Mouse (Mus musculus): ENCODE results near the gene Lypla2. TPM values are rescaled to one million over a fixed set of nuclear protein-coding genes. Genes with fewer than 3 reads are reported as not detected.
A peak's percentile ranks its signal among the peaks of the same experiment; 100 is the strongest.

Lypla2 gene
- polyA plus RNA-seq, 1 experiment from 2014 or later = 124 TPM

GRCm38 (mm10) chr4:135961709-135962108 is 10.7 kb downstream of the Lypla2 start:
- WGBS = 85% methylated on average over 5 of the region's 5 CpGs
- ATAC-seq (ENCODE audit: insufficient number of reproducible peaks, insufficient read depth, low FRiP score, low TSS enrichment) = no peak
- peaks cover 47% of the 10 kb centered on the region for H3K36me3 ChIP-seq
- no peak overlapping the region for H3K4me2 ChIP-seq (replicated peaks)
- H3K4me3 ChIP-seq = no peak overlapping the region
- no peak overlapping the region for H3K9ac ChIP-seq
- H3K27ac ChIP-seq = no peak overlapping the region
- peaks cover 12% of the 10 kb centered on the region for H3K4me1 ChIP-seq
- no peaks in the 10 kb centered on the region for H3K27me3 ChIP-seq
- H3K9me3 ChIP-seq = no peaks in the 10 kb centered on the region

GRCm38 (mm10) chr4:135960717-135961116 is 11.7 kb downstream of the Lypla2 start:
- 22% methylated on average over 5 of the region's 5 CpGs for WGBS
- peaks cover 46% of the 10 kb centered on the region for H3K36me3 ChIP-seq
- ATAC-seq (ENCODE audit: insufficient number of reproducible peaks, insufficient read depth, low FRiP score, low TSS enrichment) = no peak

GRCm38 (mm10) chr4:135958354-135958753 is 14.1 kb downstream of the Lypla2 start:
- Histone ChIP-seq H3K4me2 (replicated peaks) (no peak overlapping the region), H3K27ac (no peak overlapping the region), H3K36me3 (peaks cover 55% of the 10 kb centered on the region)

More at GRCm38 (mm10) chr4:135960717-135961116, 11.7 kb downstream of the Lypla2 start:
- Histone ChIP-seq H3K9me3 (no peaks in the 10 kb centered on the region), H3K4me1 (peaks cover 12% of the 10 kb centered on the region), H3K4me3 (no peak overlapping the region), H3K27ac (no peak overlapping the region), H3K27me3 (no peaks in the 10 kb centered on the region), H3K9ac (no peak overlapping the region), H3K4me2 (replicated peaks) (no peak overlapping the region)

GRCm38 (mm10) chr4:135955886-135956285 is 16.5 kb downstream of the Lypla2 start:
- Histone ChIP-seq H3K4me3 (no peak overlapping the region), H3K27me3 (no peaks in the 10 kb centered on the region), H3K4me2 (replicated peaks) (no peak overlapping the region), H3K9ac (no peak overlapping the region), H3K27ac (no peak overlapping the region), H3K36me3 (peaks cover 68% of the 10 kb centered on the region), H3K4me1 (no peaks in the 10 kb centered on the region), H3K9me3 (no peaks in the 10 kb centered on the region)
- ATAC-seq (ENCODE audit: insufficient number of reproducible peaks, insufficient read depth, low FRiP score, low TSS enrichment) = no peak
- WGBS = 81% methylated on average over 9 of the region's 9 CpGs

More at GRCm38 (mm10) chr4:135958354-135958753, 14.1 kb downstream of the Lypla2 start:
- Histone ChIP-seq H3K9me3 (no peaks in the 10 kb centered on the region), H3K9ac (no peak overlapping the region), H3K27me3 (no peaks in the 10 kb centered on the region), H3K4me3 (no peak overlapping the region), H3K4me1 (no peaks in the 10 kb centered on the region)
- ATAC-seq (ENCODE audit: insufficient number of reproducible peaks, insufficient read depth, low FRiP score, low TSS enrichment) = no peak
- WGBS = 58% methylated on average over 8 of the region's 8 CpGs

DNA sequence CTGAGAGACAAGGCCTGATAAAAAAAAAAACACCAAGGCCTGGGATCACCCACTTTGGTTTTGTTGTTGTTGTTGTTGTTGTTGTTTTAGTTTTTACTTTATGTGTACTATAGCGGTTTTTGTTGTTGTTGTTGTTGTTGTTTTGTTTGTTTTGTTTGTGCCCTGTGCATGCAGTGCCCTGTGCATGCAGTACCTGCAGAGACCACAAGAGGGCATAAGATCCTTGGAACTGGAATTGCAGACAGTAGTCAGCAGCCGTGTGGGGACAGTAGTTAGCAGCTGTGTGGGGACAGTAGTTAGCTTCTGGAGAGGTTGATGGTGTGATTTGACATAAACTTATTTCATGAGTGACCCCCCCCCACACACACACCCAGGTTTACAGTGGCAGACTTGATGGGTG is 18.2 kb downstream of the Lypla2 start:
- Histone ChIP-seq H3K36me3 (peaks cover 60% of the 10 kb centered on the region), H3K9ac (no peak overlapping the region), H3K27me3 (no peaks in the 10 kb centered on the region), H3K4me3 (no peak overlapping the region), H3K4me1 (no peaks in the 10 kb centered on the region), H3K4me2 (replicated peaks) (no peak overlapping the region), H3K27ac (no peak overlapping the region), H3K9me3 (no peaks in the 10 kb centered on the region)
- ATAC-seq (ENCODE audit: insufficient number of reproducible peaks, insufficient read depth, low FRiP score, low TSS enrichment) = no peak
- 14% methylated on average over 2 of the region's 2 CpGs for WGBS

DNA sequence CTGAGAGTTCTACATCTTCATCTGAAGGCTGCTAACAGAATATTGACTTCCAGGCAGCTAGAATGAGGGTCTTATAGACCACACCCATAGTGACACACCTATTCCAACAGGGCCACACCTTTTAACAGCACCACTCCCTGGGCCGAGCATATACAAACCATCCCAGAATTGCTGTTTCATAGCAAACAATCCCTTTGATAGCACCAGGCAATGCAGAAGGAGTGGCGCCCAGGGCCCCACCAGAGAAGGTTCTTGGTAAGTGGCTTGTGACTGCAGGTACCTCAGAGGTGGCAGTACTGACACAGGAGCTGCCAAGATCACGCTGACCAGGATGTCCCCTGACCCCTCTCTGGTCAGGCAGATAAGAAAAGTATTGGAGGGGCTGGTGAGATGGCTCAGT is 19.2 kb downstream of the Lypla2 start:
- WGBS = 93% methylated on average over 3 of the region's 3 CpGs

GRCm38 (mm10) chr4:135951505-135951904 is 20.9 kb downstream of the Lypla2 start:
- Histone ChIP-seq H3K27me3 (no peaks in the 10 kb centered on the region), H3K27ac (no peak overlapping the region), H3K4me3 (no peak overlapping the region), H3K36me3 (peaks cover 41% of the 10 kb centered on the region), H3K4me1 (no peaks in the 10 kb centered on the region), H3K4me2 (replicated peaks) (no peak overlapping the region), H3K9ac (no peak overlapping the region), H3K9me3 (no peaks in the 10 kb centered on the region)
- ATAC-seq (ENCODE audit: insufficient number of reproducible peaks, insufficient read depth, low FRiP score, low TSS enrichment) = no peak
- WGBS = 95% methylated on average over 3 of the region's 3 CpGs

More for the DNA sequence above, 19.2 kb downstream of the Lypla2 start:
- Histone ChIP-seq H3K4me1 (no peaks in the 10 kb centered on the region), H3K27me3 (no peaks in the 10 kb centered on the region), H3K36me3 (peaks cover 52% of the 10 kb centered on the region), H3K9me3 (no peaks in the 10 kb centered on the region), H3K27ac (no peak overlapping the region), H3K9ac (no peak overlapping the region), H3K4me2 (replicated peaks) (no peak overlapping the region), H3K4me3 (no peak overlapping the region)
- no peak for ATAC-seq (ENCODE audit: insufficient number of reproducible peaks, insufficient read depth, low FRiP score, low TSS enrichment)

DNA sequence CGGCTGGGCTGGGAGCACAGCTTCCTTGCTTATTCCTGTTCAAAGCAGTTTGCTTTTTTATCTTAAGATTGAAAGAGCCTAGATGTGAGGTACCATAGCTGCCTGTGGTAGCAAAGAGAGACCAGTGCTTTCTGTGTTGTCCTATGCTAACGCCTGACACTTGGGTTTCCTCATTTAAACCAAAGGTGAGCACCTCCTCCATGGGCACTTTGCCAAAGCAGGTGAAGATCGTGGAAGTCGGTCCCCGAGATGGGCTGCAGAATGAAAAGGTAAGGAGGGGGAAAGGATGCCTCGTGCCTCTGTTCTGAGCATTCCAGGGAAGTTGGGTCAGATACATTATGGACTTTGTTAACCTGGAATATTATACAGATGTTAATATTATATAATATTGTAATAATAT is 22.1 kb downstream of the Lypla2 start:
- no peak overlapping the region for H3K27ac ChIP-seq
- no peaks in the 10 kb centered on the region for H3K9me3 ChIP-seq
- no peak for ATAC-seq (ENCODE audit: insufficient number of reproducible peaks, insufficient read depth, low FRiP score, low TSS enrichment)
- peaks cover 34% of the 10 kb centered on the region; the same call in 1 of the 2 replicates for H3K36me3 ChIP-seq
- H3K4me2 ChIP-seq (replicated peaks) = no peak overlapping the region
- WGBS = 87% methylated on average over 6 of the region's 6 CpGs
- H3K4me3 ChIP-seq = no peak overlapping the region
- no peak overlapping the region for H3K9ac ChIP-seq
- no peaks in the 10 kb centered on the region for H3K27me3 ChIP-seq
- peaks cover 6% of the 10 kb centered on the region; the same call in 1 of the 2 replicates for H3K4me1 ChIP-seq

DNA sequence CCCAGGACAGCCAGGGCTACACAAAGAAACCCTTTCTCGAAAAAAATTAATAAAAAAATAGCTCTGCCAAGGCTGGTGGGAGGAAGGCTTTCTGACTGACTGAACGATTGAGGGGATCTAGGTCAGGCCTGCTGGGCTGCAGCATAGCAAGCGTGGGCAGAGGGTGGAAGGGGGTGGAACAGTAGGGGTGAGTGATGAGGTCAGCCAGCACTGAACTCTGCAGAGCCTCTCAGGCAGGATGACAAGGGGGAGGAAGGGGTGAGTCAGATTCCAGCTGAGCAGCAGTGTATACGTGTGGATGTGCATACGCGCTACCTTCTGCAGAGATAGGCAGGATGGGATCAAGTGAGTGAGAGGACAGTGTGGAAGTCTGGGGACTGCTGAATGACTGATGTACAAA is 22.5 kb downstream of the Lypla2 start:
- Histone ChIP-seq H3K36me3 (peaks cover 31% of the 10 kb centered on the region; the same call in 1 of the 2 replicates), H3K4me1 (peaks cover 6% of the 10 kb centered on the region; the same call in 1 of the 2 replicates), H3K27ac (no peak overlapping the region), H3K9me3 (no peaks in the 10 kb centered on the region), H3K27me3 (no peaks in the 10 kb centered on the region), H3K9ac (no peak overlapping the region), H3K4me2 (replicated peaks) (no peak overlapping the region), H3K4me3 (no peak overlapping the region)
- no peak for ATAC-seq (ENCODE audit: insufficient number of reproducible peaks, insufficient read depth, low FRiP score, low TSS enrichment)
- 66% methylated on average over 6 of the region's 6 CpGs for WGBS

- Histone ChIP-seq H3K27me3 (no peaks in the 10 kb centered on the region), H3K4me2 (replicated peaks) (no peak overlapping the region), H3K4me1 (peaks cover 6% of the 10 kb centered on the region; the same call in 1 of the 2 replicates), H3K9me3 (no peaks in the 10 kb centered on the region), H3K27ac (no peak overlapping the region), H3K9ac (no peak overlapping the region), H3K36me3 (peaks cover 26% of the 10 kb centered on the region; the same call in 1 of the 2 replicates), H3K4me3 (no peak overlapping the region)
- 86% methylated on average over 10 of the region's 10 CpGs for WGBS
- no peak for ATAC-seq (ENCODE audit: insufficient number of reproducible peaks, insufficient read depth, low FRiP score, low TSS enrichment)
These were observed 23.0 kb downstream of the Lypla2 start for GRCm38 (mm10) chr4:135949475-135949874.

GRCm38 (mm10) chr4:135948142-135948541 is 24.3 kb downstream of the Lypla2 start:
- Histone ChIP-seq H3K4me1 (peaks cover 6% of the 10 kb centered on the region; the same call in 1 of the 2 replicates), H3K27me3 (no peaks in the 10 kb centered on the region), H3K27ac (no peak overlapping the region), H3K9me3 (no peaks in the 10 kb centered on the region), H3K4me2 (replicated peaks) (no peak overlapping the region), H3K36me3 (peaks cover 22% of the 10 kb centered on the region; the same call in 1 of the 2 replicates), H3K4me3 (no peak overlapping the region), H3K9ac (no peak overlapping the region)
- WGBS = 92% methylated on average over 8 of the region's 8 CpGs
- no peak for ATAC-seq (ENCODE audit: insufficient number of reproducible peaks, insufficient read depth, low FRiP score, low TSS enrichment)

- Histone ChIP-seq H3K27me3 (no peaks in the 10 kb centered on the region), H3K9ac (peak overlapping the region; percentile 64), H3K4me2 (replicated peaks) (peak overlapping the region; percentile 90), H3K36me3 (peaks cover 11% of the 10 kb centered on the region; the same call in 1 of the 2 replicates), H3K4me1 (peaks cover 6% of the 10 kb centered on the region; the same call in 1 of the 2 replicates), H3K4me3 (peak overlapping the region; percentile 91), H3K27ac (peak overlapping the region; percentile 61; the same call in 1 of the 2 replicates), H3K9me3 (no peaks in the 10 kb centered on the region)
- 1% methylated on average over 28 of the region's 28 CpGs for WGBS
- ATAC-seq (ENCODE audit: insufficient number of reproducible peaks, insufficient read depth, low FRiP score, low TSS enrichment) = no peak
These were observed 25.6 kb downstream of the Lypla2 start for GRCm38 (mm10) chr4:135946659-135947301.
